Mouse (Mus musculus) G1E (cell line): ENCODE measurements around the gene Lrtm1. TPM values are rescaled to one million over a fixed set of nuclear protein-coding genes. Genes with fewer than 3 reads are reported as not detected.

Source experiments
- ATAC-seq: 2 replicates; pipeline ENCODE4 v1.8.0; 2016; ENCODE audit warnings: mild to moderate bottlenecking; ENCODE audit not compliant: insufficient number of reproducible peaks, poor library complexity, low FRiP score, severe bottlenecking; ENCODE audit errors: extremely low read depth
- DNase-seq: peaks from one replicate; pipeline ENCODE4 v3.0.0; 2012; ENCODE audit warnings: low spot score
- H3K27me3 ChIP-seq: 2 replicates; pipeline ENCODE4 v1.6.1; 2012; ENCODE audit warnings: mild to moderate bottlenecking, low read length, inconsistent platforms; ENCODE audit not compliant: insufficient read depth
- H3K36me3 ChIP-seq: replicated peaks from 2 replicates; pipeline ENCODE3; 2012; ENCODE audit warnings: mild to moderate bottlenecking, inconsistent platforms
- H3K4me1 ChIP-seq: 2 replicates; pipeline ENCODE4 v1.6.1; 2012; ENCODE audit warnings: low read depth, low read length, inconsistent platforms, mixed read lengths; ENCODE audit not compliant: insufficient read depth
- H3K4me3 ChIP-seq: 2 replicates; pipeline ENCODE4 v1.5.1; 2012; ENCODE audit warnings: low read depth, mild to moderate bottlenecking, inconsistent platforms, low read length, moderate library complexity, mixed read lengths
- H3K9me3 ChIP-seq: replicated peaks from 2 replicates; pipeline ENCODE4 v1.6.1; 2012; ENCODE audit warnings: inconsistent platforms
- CTCF ChIP-seq: IDR thresholded peaks from 2 replicates; pipeline ENCODE4 v1.5.1; 2012; ENCODE audit warnings: low read depth, low read length, inconsistent platforms, mixed read lengths
- GATA1 ChIP-seq: IDR thresholded peaks from 2 replicates; pipeline ENCODE4 v1.6.1; 2012; ENCODE audit warnings: borderline replicate concordance, low read length, inconsistent platforms, mixed read lengths
- GATA2 ChIP-seq: IDR thresholded peaks from 2 replicates; pipeline ENCODE4 v1.6.1; 2012; ENCODE audit warnings: low read depth, low read length, inconsistent platforms, borderline replicate concordance
- POLR2AphosphoS5 ChIP-seq: IDR thresholded peaks from 2 replicates; pipeline ENCODE4 v1.6.1; 2012; ENCODE audit warnings: low read depth, low read length, inconsistent platforms; ENCODE audit not compliant: insufficient replicate concordance
- TAL1 ChIP-seq: conservative IDR thresholded peaks from 2 replicates; pipeline ENCODE4 v1.6.1; 2012; ENCODE audit warnings: low read depth, low read length, inconsistent platforms, mixed read lengths
- polyA plus RNA-seq: library from polyadenylated mRNA; stranded (reverse); fragments of >175 nt; gene quantifications from 2 replicates; pipeline ENCODE4 v1.2.3, GENCODE M21; 2012
- total RNA-seq, 2 experiments: library from RNA; stranded (forward) in 1 of 2; stranded (reverse) in 1 of 2; fragments of 200-1000 nt in 1 of 2; fragments of >200 nt in 1 of 2; fragmentation: Nextera tagmentation in 1 of 2; gene quantifications; 2 replicates each; pipeline ENCODE4 v1.2.3; 2014 to 2017

Gene Lrtm1
- total and polyA plus RNA-seq, 3 experiments = 0.16 TPM; not detected in 2

GRCm38 (mm10) chr14:29021295-29021694, 3.3 kb downstream of the Lrtm1 start:
- TF ChIP-seq TAL1 (no peak), GATA2 (no peak), POLR2AphosphoS5 (no peak), CTCF (no peak)
- Histone ChIP-seq H3K27me3 (no peaks in the 10 kb centered on the region), H3K36me3 (no peaks in the 10 kb centered on the region), H3K4me3 (no peak overlapping the region), H3K9me3 (peaks cover 26% of the 10 kb centered on the region), H3K4me1 (no peaks in the 10 kb centered on the region)
- ATAC-seq (no peak), DNase-seq (no peak)

- no peaks in the 10 kb centered on the region for H3K4me1 ChIP-seq
- no peaks in the 10 kb centered on the region for H3K27me3 ChIP-seq
- H3K9me3 ChIP-seq = peaks cover 31% of the 10 kb centered on the region
- H3K4me3 ChIP-seq = no peak overlapping the region
- DNase-seq (no peak), ATAC-seq (no peak)
- H3K36me3 ChIP-seq = no peaks in the 10 kb centered on the region
- no peak for TF ChIP-seq POLR2AphosphoS5
Observed at GRCm38 (mm10) chr14:29023246-29023645, 5.2 kb downstream of the Lrtm1 start.

- Histone ChIP-seq H3K36me3 (no peaks in the 10 kb centered on the region), H3K27me3 (no peaks in the 10 kb centered on the region), H3K4me1 (no peaks in the 10 kb centered on the region), H3K4me3 (no peak overlapping the region), H3K9me3 (peaks cover 40% of the 10 kb centered on the region)
- ATAC-seq (no peak), DNase-seq (no peak)
- no peak for TF ChIP-seq POLR2AphosphoS5
- no peak for TF ChIP-seq CTCF
- TF ChIP-seq TAL1 = no peak
- no peak for TF ChIP-seq GATA2
- no peak for TF ChIP-seq GATA1
Observed at GRCm38 (mm10) chr14:29025335-29025734, 7.3 kb downstream of the Lrtm1 start.

- ATAC-seq = no peak
- no peak for TF ChIP-seq POLR2AphosphoS5
- TF ChIP-seq CTCF = no peak
- no peak for TF ChIP-seq GATA2
- no peak for TF ChIP-seq GATA1
- no peak for TF ChIP-seq TAL1
- Histone ChIP-seq H3K36me3 (no peaks in the 10 kb centered on the region), H3K27me3 (no peaks in the 10 kb centered on the region), H3K4me3 (no peak overlapping the region), H3K9me3 (peaks cover 32% of the 10 kb centered on the region), H3K4me1 (no peaks in the 10 kb centered on the region)
- no peak for DNase-seq
Observed at GRCm38 (mm10) chr14:29027276-29027675, 9.3 kb downstream of the Lrtm1 start.

GRCm38 (mm10) chr14:29028391-29029106, 10.5 kb downstream of the Lrtm1 start:
- DNase-seq = no peak
- TF ChIP-seq GATA2 (no peak), POLR2AphosphoS5 (no peak), GATA1 (no peak)
- H3K4me3 ChIP-seq = no peak overlapping the region
- no peaks in the 10 kb centered on the region for H3K27me3 ChIP-seq
- H3K4me1 ChIP-seq = no peaks in the 10 kb centered on the region
- H3K36me3 ChIP-seq = no peaks in the 10 kb centered on the region
- ATAC-seq = no peak
- H3K9me3 ChIP-seq = peaks cover 27% of the 10 kb centered on the region

- Histone ChIP-seq H3K4me1 (no peaks in the 10 kb centered on the region), H3K27me3 (no peaks in the 10 kb centered on the region), H3K4me3 (no peak overlapping the region), H3K36me3 (no peaks in the 10 kb centered on the region), H3K9me3 (peaks cover 24% of the 10 kb centered on the region)
- TF ChIP-seq POLR2AphosphoS5 (no peak), GATA2 (no peak), TAL1 (no peak), CTCF (no peak)
- ATAC-seq (no peak), DNase-seq (no peak)
Observed at GRCm38 (mm10) chr14:29029107-29029469, 11.1 kb downstream of the Lrtm1 start.

GRCm38 (mm10) chr14:29029896-29030420, 11.9 kb downstream of the Lrtm1 start:
- H3K36me3 ChIP-seq = no peaks in the 10 kb centered on the region
- H3K4me1 ChIP-seq = no peaks in the 10 kb centered on the region
- TF ChIP-seq GATA2 (no peak), CTCF (no peak), GATA1 (no peak), POLR2AphosphoS5 (no peak), TAL1 (no peak)
- DNase-seq (no peak), ATAC-seq (no peak)
- H3K4me3 ChIP-seq = no peak overlapping the region
- no peaks in the 10 kb centered on the region for H3K27me3 ChIP-seq
- H3K9me3 ChIP-seq = peaks cover 22% of the 10 kb centered on the region
